Mouse (Mus musculus) brain, embryonic 14.5 days (tissue): ENCODE measurements around the gene Nefh.

Experiments
- CTCF ChIP-seq: fragments of 200-500 bp; IDR thresholded peaks from 2 replicates; pipeline ENCODE4 v1.5.1; 2012; ENCODE audit warnings: inconsistent platforms, mild to moderate bottlenecking, moderate library complexity, borderline replicate concordance; ENCODE audit not compliant: insufficient read depth, insufficient read length; ENCODE audit errors: extremely low read depth
- POLR2A ChIP-seq: fragments of 200-500 bp; IDR thresholded peaks from 2 replicates; pipeline ENCODE4 v1.6.1; 2012; ENCODE audit warnings: mild to moderate bottlenecking, inconsistent platforms, borderline replicate concordance; ENCODE audit not compliant: poor library complexity, insufficient read depth, insufficient read length, severe bottlenecking; ENCODE audit errors: extremely low read depth

DNA sequence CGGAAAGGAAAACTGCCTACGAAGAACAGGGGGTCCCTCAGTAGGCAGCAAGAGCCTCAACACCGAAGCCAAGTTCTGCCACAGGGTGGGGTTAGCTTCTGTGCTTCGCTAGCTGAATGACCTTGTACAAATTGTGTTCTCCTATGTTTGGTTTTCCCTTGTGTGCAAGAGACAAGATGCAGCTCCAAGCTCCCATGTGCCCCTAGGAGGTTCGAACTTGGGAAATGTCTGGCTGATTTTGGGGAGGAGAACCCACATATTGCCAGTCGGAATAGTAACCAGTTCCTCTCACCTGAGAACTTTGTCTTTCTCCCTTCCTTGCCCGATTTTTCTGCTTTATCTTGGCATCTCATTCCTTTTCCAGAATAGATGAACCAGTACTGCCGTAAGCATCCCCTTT, 928 bp upstream of the Nefh start:
- TF ChIP-seq CTCF (no peak), POLR2A (no peak)
